Mouse (Mus musculus) heart, embryonic 10.5 days (tissue): ENCODE measurements around the gene Gna13. TPM values are rescaled to one million over a fixed set of nuclear protein-coding genes. Genes with fewer than 3 reads are reported as not detected.
A peak's percentile ranks its signal among the peaks of the same experiment; 100 is the strongest.

Experiments used
- DNase-seq: peaks from one replicate; pipeline ENCODE4 v3.0.0-alpha.2; 2017; ENCODE audit warnings: low spot score
- H3K27ac ChIP-seq: fragments of 300-500 bp; sonication (generic); 2 replicates; pipeline ENCODE4 v1.5.1; 2016; ENCODE audit warnings: mild to moderate bottlenecking
- H3K27me3 ChIP-seq: fragments of 300-500 bp; sonication (generic); 2 replicates; pipeline ENCODE4 v1.6.1; 2016; ENCODE audit warnings: mild to moderate bottlenecking; ENCODE audit not compliant: poor library complexity, insufficient read depth, severe bottlenecking
- H3K36me3 ChIP-seq: fragments of 300-500 bp; sonication (generic); 2 replicates; pipeline ENCODE4 v1.6.1; 2016; ENCODE audit warnings: mild to moderate bottlenecking, moderate library complexity
- H3K4me1 ChIP-seq: fragments of 300-500 bp; sonication (generic); 2 replicates; pipeline ENCODE4 v1.6.1; 2016; ENCODE audit warnings: mild to moderate bottlenecking
- H3K4me3 ChIP-seq: fragments of 300-500 bp; sonication (generic); 2 replicates; pipeline ENCODE4 v1.5.1; 2016; ENCODE audit warnings: mild to moderate bottlenecking, moderate library complexity
- H3K9me3 ChIP-seq: fragments of 300-500 bp; sonication (generic); 2 replicates; pipeline ENCODE4 v1.6.1; 2016; ENCODE audit warnings: mild to moderate bottlenecking, moderate library complexity
- WGBS: fragments of 180-500 bp; shearing (Covaris S2); methylation state at CpG from one replicate; pipeline ENCODE4 v1.1.7; 2016; 5-methylcytosine and 5-hydroxymethylcytosine counted together
- polyA plus RNA-seq: library from polyadenylated mRNA; unstranded; fragments of >200 nt; fragmentation: Nextera tagmentation; extraction: Ambion mirVana; gene quantifications from 2 replicates; pipeline ENCODE4 v1.2.1, GENCODE M21; 2016

Gna13 gene
- polyA plus RNA-seq, 1 experiment from 2014 or later = 20.5 TPM

GRCm38 (mm10) chr11:109365818-109366217 lies 3.2 kb downstream of the Gna13 start:
- H3K27ac ChIP-seq = no peak overlapping the region
- peaks cover 35% of the 10 kb centered on the region for H3K36me3 ChIP-seq
- no peak for DNase-seq
- no peaks in the 10 kb centered on the region; the same call in 1 of the 2 replicates for H3K27me3 ChIP-seq
- no peaks in the 10 kb centered on the region for H3K9me3 ChIP-seq
- 96% methylated on average over 5 of the region's 5 CpGs for WGBS
- H3K4me1 ChIP-seq = peaks cover 72% of the 10 kb centered on the region
- H3K4me3 ChIP-seq = no peak overlapping the region

- DNase-seq = no peak
- 80% methylated on average over 15 of the region's 15 CpGs for WGBS
- H3K27ac ChIP-seq = 0 out of 2 replicates have a peak overlapping the region, but pooled peaks have one; percentile 22
- no peaks in the 10 kb centered on the region for H3K27me3 ChIP-seq
- no peak overlapping the region for H3K4me3 ChIP-seq
- peaks cover 35% of the 10 kb centered on the region for H3K36me3 ChIP-seq
- H3K4me1 ChIP-seq = peaks cover 71% of the 10 kb centered on the region
- no peaks in the 10 kb centered on the region for H3K9me3 ChIP-seq
Observed at GRCm38 (mm10) chr11:109366802-109367579, 4.4 kb downstream of the Gna13 start.

GRCm38 (mm10) chr11:109369026-109369637 lies 6.5 kb downstream of the Gna13 start:
- no peak overlapping the region for H3K4me3 ChIP-seq
- H3K4me1 ChIP-seq = peaks cover 71% of the 10 kb centered on the region
- no peak for DNase-seq
- H3K27me3 ChIP-seq = no peaks in the 10 kb centered on the region
- WGBS = 86% methylated on average over 3 of the region's 3 CpGs
- H3K9me3 ChIP-seq = no peaks in the 10 kb centered on the region
- H3K36me3 ChIP-seq = peaks cover 41% of the 10 kb centered on the region
- no peak overlapping the region for H3K27ac ChIP-seq

GRCm38 (mm10) chr11:109375412-109375811 lies 12.8 kb downstream of the Gna13 start:
- Histone ChIP-seq H3K9me3 (no peaks in the 10 kb centered on the region), H3K4me3 (no peak overlapping the region), H3K27me3 (no peaks in the 10 kb centered on the region), H3K4me1 (peaks cover 58% of the 10 kb centered on the region), H3K27ac (no peak overlapping the region), H3K36me3 (peaks cover 9% of the 10 kb centered on the region; the same call in 1 of the 2 replicates)
- WGBS = 60% methylated on average over 7 of the region's 7 CpGs
- no peak for DNase-seq

- 48% methylated on average over 7 of the region's 7 CpGs for WGBS
- Histone ChIP-seq H3K9me3 (no peaks in the 10 kb centered on the region), H3K27me3 (no peaks in the 10 kb centered on the region), H3K4me3 (no peak overlapping the region), H3K4me1 (peaks cover 48% of the 10 kb centered on the region), H3K36me3 (peaks cover 9% of the 10 kb centered on the region; the same call in 1 of the 2 replicates), H3K27ac (peak overlapping the region; percentile 70; the same call in 1 of the 2 replicates)
- DNase-seq = no peak
Observed at GRCm38 (mm10) chr11:109376484-109377143, 14.0 kb downstream of the Gna13 start.

GRCm38 (mm10) chr11:109377477-109377876 lies 14.8 kb downstream of the Gna13 start:
- H3K9me3 ChIP-seq = no peaks in the 10 kb centered on the region
- H3K36me3 ChIP-seq = peaks cover 9% of the 10 kb centered on the region; the same call in 1 of the 2 replicates
- 66% methylated on average over 10 of the region's 10 CpGs for WGBS
- no peak for DNase-seq
- peaks cover 43% of the 10 kb centered on the region for H3K4me1 ChIP-seq
- H3K27me3 ChIP-seq = no peaks in the 10 kb centered on the region
- no peak overlapping the region for H3K4me3 ChIP-seq
- H3K27ac ChIP-seq = peak overlapping the region; percentile 70; the same call in 1 of the 2 replicates

- H3K27me3 ChIP-seq = no peaks in the 10 kb centered on the region
- peaks cover 43% of the 10 kb centered on the region for H3K4me1 ChIP-seq
- peaks cover 9% of the 10 kb centered on the region; the same call in 1 of the 2 replicates for H3K36me3 ChIP-seq
- no peak overlapping the region for H3K27ac ChIP-seq
- no peak for DNase-seq
- H3K9me3 ChIP-seq = no peaks in the 10 kb centered on the region
- no peak overlapping the region for H3K4me3 ChIP-seq
- 60% methylated on average over 7 of the region's 7 CpGs for WGBS
Observed at GRCm38 (mm10) chr11:109378051-109378450, 15.4 kb downstream of the Gna13 start.

GRCm38 (mm10) chr11:109380662-109381061 lies 18.0 kb downstream of the Gna13 start:
- 0 out of 2 replicates have a peak, but pooled peaks cover 2% of the 10 kb centered on the region for H3K36me3 ChIP-seq
- H3K27ac ChIP-seq = no peak overlapping the region
- peaks cover 49% of the 10 kb centered on the region for H3K4me1 ChIP-seq
- no peak overlapping the region for H3K4me3 ChIP-seq
- 77% methylated on average over 5 of the region's 5 CpGs for WGBS
- no peaks in the 10 kb centered on the region for H3K9me3 ChIP-seq
- no peak for DNase-seq
- H3K27me3 ChIP-seq = no peaks in the 10 kb centered on the region

- H3K4me3 ChIP-seq = no peak overlapping the region
- 88% methylated on average over 8 of the region's 8 CpGs for WGBS
Observed at GRCm38 (mm10) chr11:109385296-109385695, 22.7 kb downstream of the Gna13 start.

GRCm38 (mm10) chr11:109389046-109389445 lies 26.4 kb downstream of the Gna13 start:
- 89% methylated on average over 5 of the region's 5 CpGs for WGBS
- Histone ChIP-seq H3K27me3 (no peaks in the 10 kb centered on the region), H3K27ac (no peak overlapping the region), H3K4me3 (no peak overlapping the region), H3K9me3 (no peaks in the 10 kb centered on the region), H3K4me1 (peaks cover 40% of the 10 kb centered on the region), H3K36me3 (peaks cover 11% of the 10 kb centered on the region; the same call in 1 of the 2 replicates)
- no peak for DNase-seq

More at GRCm38 (mm10) chr11:109385296-109385695, 22.7 kb downstream of the Gna13 start:
- Histone ChIP-seq H3K27me3 (no peaks in the 10 kb centered on the region), H3K36me3 (no peaks in the 10 kb centered on the region), H3K9me3 (no peaks in the 10 kb centered on the region), H3K4me1 (peaks cover 37% of the 10 kb centered on the region), H3K27ac (no peak overlapping the region)
- DNase-seq = no peak

- WGBS = 90% methylated on average over 7 of the region's 7 CpGs
- H3K4me1 ChIP-seq = peaks cover 25% of the 10 kb centered on the region
- H3K9me3 ChIP-seq = no peaks in the 10 kb centered on the region
- no peak overlapping the region for H3K27ac ChIP-seq
- no peak for DNase-seq
- no peak overlapping the region for H3K4me3 ChIP-seq
- peaks cover 22% of the 10 kb centered on the region for H3K36me3 ChIP-seq
- no peaks in the 10 kb centered on the region for H3K27me3 ChIP-seq
Observed at GRCm38 (mm10) chr11:109391200-109391599, 28.6 kb downstream of the Gna13 start.

GRCm38 (mm10) chr11:109391760-109392159 lies 29.1 kb downstream of the Gna13 start:
- WGBS = 72% methylated on average over 7 of the region's 7 CpGs
- no peak for DNase-seq
- Histone ChIP-seq H3K4me1 (peaks cover 22% of the 10 kb centered on the region), H3K4me3 (no peak overlapping the region), H3K9me3 (no peaks in the 10 kb centered on the region), H3K27ac (no peak overlapping the region), H3K27me3 (no peaks in the 10 kb centered on the region), H3K36me3 (peaks cover 28% of the 10 kb centered on the region)

- Histone ChIP-seq H3K4me1 (peaks cover 14% of the 10 kb centered on the region), H3K27me3 (no peaks in the 10 kb centered on the region), H3K27ac (no peak overlapping the region), H3K4me3 (no peak overlapping the region), H3K36me3 (peaks cover 36% of the 10 kb centered on the region), H3K9me3 (no peaks in the 10 kb centered on the region)
- WGBS = 80% methylated on average over 9 of the region's 9 CpGs
- DNase-seq = no peak
Observed at GRCm38 (mm10) chr11:109392601-109393000, 30.0 kb downstream of the Gna13 start.
